Mouse (Mus musculus): ENCODE measurements around the gene Ssh2.

- no peak for TF ChIP-seq CTCF (IDR thresholded peaks at IDR 0.05; ENCODE audit: control insufficient read depth, insufficient read depth, insufficient replicate concordance, low read depth, low read length)
- no peak for TF ChIP-seq POLR2A (IDR thresholded peaks at IDR 0.05; ENCODE audit: control insufficient read depth, low read depth, low read length)
These were observed 190.2 kb downstream of the Ssh2 start for GRCm38 (mm10) chr11:77406329-77406728.

Data from testis, adult 2 months (tissue).